Mouse (Mus musculus) T-helper 17 cell (primary cell): ENCODE measurements at regions not wholly inside any gene's neighbourhood (a gene's known extent, or its start where the extent isn't known, plus 50 kb on each side); places are given as distances from the start of the nearest gene placed in this dataset.

Experiments used
- in situ Hi-C, 2 experiments: fragments of 300-600 bp; cut with MboI, MseI; formaldehyde crosslinking; loops; 1 replicate in 1 of 2; 2 replicates in 1 of 2; pipeline ENCODE4 v1.15.1; 2025; ENCODE audit warnings: high pct_unique_total_duplicates in 2 of 2

GRCm38 (mm10) chr12:95547301-95547700 is 144.7 kb upstream of the Flrt2 start:
- in situ Hi-C loops: no loop called here

- in situ Hi-C loops: no loop called here
Measured at GRCm38 (mm10) chr12:95553129-95553528, 138.9 kb upstream of the Flrt2 start.

GRCm38 (mm10) chr12:95558706-95559406 is 133.2 kb upstream of the Flrt2 start:
- in situ Hi-C loops: loop anchor here in 1 of 2 experiments (5.0 kb wide), 1 partner anchor 48 kb away; no protein-coding TSS in a partner anchor

- in situ Hi-C loops: no loop called here
Measured at GRCm38 (mm10) chr12:95563431-95563830, 128.6 kb upstream of the Flrt2 start.

GRCm38 (mm10) chr12:95576772-95577171 is 115.3 kb upstream of the Flrt2 start:
- in situ Hi-C loops: no loop called here

GRCm38 (mm10) chr12:95589011-95589410 is 103.0 kb upstream of the Flrt2 start:
- in situ Hi-C loops: no loop called here

GRCm38 (mm10) chr12:95619281-95619680 is 72.7 kb upstream of the Flrt2 start:
- in situ Hi-C loops: no loop called here

- in situ Hi-C loops: no loop called here
Measured at GRCm38 (mm10) chr12:95631029-95631428, 61.0 kb upstream of the Flrt2 start.

- in situ Hi-C loops: no loop called here
Measured at GRCm38 (mm10) chr12:95636647-95637046, 55.4 kb upstream of the Flrt2 start.

GRCm38 (mm10) chr12:95639892-95640291 is 52.1 kb upstream of the Flrt2 start:
- in situ Hi-C loops: no loop called here

GRCm38 (mm10) chr12:95641628-95642027 is 50.4 kb upstream of the Flrt2 start:
- in situ Hi-C loops: no loop called here
